Mouse (Mus musculus): ENCODE data around the gene Gpm6a. TPM values are rescaled to one million over a fixed set of nuclear protein-coding genes. Genes with fewer than 3 reads are reported as not detected.

Gpm6a gene
- polyA plus RNA-seq, 2 experiments = 2.3 to 3.3 TPM

DNA sequence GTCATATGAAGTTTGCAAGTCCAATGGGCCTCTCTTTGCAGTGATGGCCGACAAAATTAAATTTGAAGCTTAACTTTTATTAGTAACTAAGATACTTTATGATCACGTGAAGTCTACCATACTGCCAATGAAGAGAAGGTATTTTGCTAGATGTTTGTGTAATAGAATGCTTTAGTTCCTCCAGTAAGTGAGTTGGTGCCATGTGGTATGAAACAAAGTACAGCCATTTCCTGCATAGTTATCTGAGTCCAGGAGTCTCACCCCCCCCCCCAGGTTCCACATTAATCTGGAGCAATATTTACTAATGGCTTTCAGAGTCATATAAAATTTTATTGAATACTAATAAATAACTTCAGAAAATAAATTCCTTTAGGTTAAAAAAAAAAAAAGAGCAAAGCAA lies 73.7 kb downstream of the Gpm6a start:
- H3K36me3 ChIP-seq (ENCODE audit: control insufficient read depth, insufficient read depth, low read length) = no peaks in the 10 kb centered on the region
- H3K4me1 ChIP-seq (ENCODE audit: control insufficient read depth, insufficient read depth, low read length) = no peaks in the 10 kb centered on the region
- 0 out of 2 replicates have a peak, but pooled peaks have one; percentile 41 for ATAC-seq (ENCODE audit: low FRiP score, low read depth)
- no peak overlapping the region for H3K9ac ChIP-seq (ENCODE audit: low read depth, low read length, severe bottlenecking)
- no peaks in the 10 kb centered on the region for H3K27me3 ChIP-seq (ENCODE audit: control insufficient read depth, insufficient read depth, low read length)
- H3K4me3 ChIP-seq (replicated peaks; ENCODE audit: low read length) = no peak overlapping the region
- WGBS = 41% methylated on average over 2 of the region's 2 CpGs
- DNase-seq (ENCODE audit: low spot score) = no peak
- no peak overlapping the region for H3K27ac ChIP-seq (replicated peaks; ENCODE audit: low read depth, low read length)
- H3K9me3 ChIP-seq (ENCODE audit: control insufficient read depth, low read length) = no peaks in the 10 kb centered on the region
- H3K4me2 ChIP-seq (replicated peaks; ENCODE audit: low read depth, low read length, severe bottlenecking) = no peak overlapping the region
- no peak for TF ChIP-seq POLR2A (IDR thresholded peaks at IDR 0.05; ENCODE audit: borderline replicate concordance, extremely low read depth, insufficient read depth, insufficient read length)

DNA sequence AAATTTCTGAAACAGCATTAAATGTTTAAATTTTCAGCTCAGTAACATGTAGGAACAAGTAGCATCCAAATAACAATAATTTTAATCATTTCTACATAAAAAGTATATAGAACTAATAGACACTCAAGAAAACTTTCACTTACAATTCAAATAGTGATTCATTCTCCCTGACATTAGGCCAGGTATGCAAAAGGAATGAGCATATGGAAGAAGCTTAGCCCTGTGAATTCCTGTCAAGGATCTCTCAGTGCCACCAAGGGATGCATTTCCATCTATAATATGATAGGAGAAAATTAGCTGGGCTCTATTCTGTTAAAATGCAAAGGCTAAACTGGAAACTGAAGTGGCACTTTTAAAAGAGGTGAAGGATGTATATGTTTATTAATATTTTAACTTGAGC lies 76.5 kb downstream of the Gpm6a start:
- no peaks in the 10 kb centered on the region for H3K27me3 ChIP-seq (ENCODE audit: control insufficient read depth, insufficient read depth, low read length)
- DNase-seq (ENCODE audit: low spot score) (no peak), ATAC-seq (ENCODE audit: low FRiP score, low read depth) (no peak)
- no peak for TF ChIP-seq POLR2A (IDR thresholded peaks at IDR 0.05; ENCODE audit: borderline replicate concordance, extremely low read depth, insufficient read depth, insufficient read length)
- no peak overlapping the region for H3K27ac ChIP-seq (replicated peaks; ENCODE audit: low read depth, low read length)
- no peak overlapping the region for H3K4me3 ChIP-seq (replicated peaks; ENCODE audit: low read length)
- no peak overlapping the region for H3K9ac ChIP-seq (ENCODE audit: low read depth, low read length, severe bottlenecking)
- no peaks in the 10 kb centered on the region for H3K9me3 ChIP-seq (ENCODE audit: control insufficient read depth, low read length)
- no peaks in the 10 kb centered on the region for H3K4me1 ChIP-seq (ENCODE audit: control insufficient read depth, insufficient read depth, low read length)
- no peaks in the 10 kb centered on the region for H3K36me3 ChIP-seq (ENCODE audit: control insufficient read depth, insufficient read depth, low read length)
- H3K4me2 ChIP-seq (replicated peaks; ENCODE audit: low read depth, low read length, severe bottlenecking) = no peak overlapping the region

DNA sequence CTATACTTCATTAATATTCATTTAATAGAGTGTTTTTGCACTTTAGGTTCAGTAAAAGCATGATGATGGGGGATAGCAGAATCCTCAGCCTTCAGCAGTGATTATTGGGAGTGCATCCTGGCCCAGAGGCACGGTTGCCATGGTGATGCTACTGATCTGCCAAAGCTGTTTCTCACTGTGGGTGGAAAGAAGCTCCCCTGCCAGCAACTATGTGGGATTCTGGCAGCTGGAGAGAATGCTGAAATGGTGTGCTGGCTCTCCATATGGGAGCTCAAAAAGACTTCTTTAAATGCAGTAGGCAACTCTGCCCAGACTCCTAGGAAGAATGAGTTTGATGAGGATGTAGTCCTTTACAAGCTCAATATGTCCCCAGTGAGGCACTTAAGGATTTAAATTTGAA lies 79.7 kb downstream of the Gpm6a start:
- H3K27me3 ChIP-seq (ENCODE audit: control insufficient read depth, insufficient read depth, low read length) = no peaks in the 10 kb centered on the region
- no peak overlapping the region for H3K4me2 ChIP-seq (replicated peaks; ENCODE audit: low read depth, low read length, severe bottlenecking)
- WGBS = 13% methylated on average over 1 of the region's 1 CpGs
- DNase-seq (ENCODE audit: low spot score) (peak; percentile 23), ATAC-seq (ENCODE audit: low FRiP score, low read depth) (no peak)
- TF ChIP-seq POLR2A (IDR thresholded peaks at IDR 0.05; ENCODE audit: borderline replicate concordance, extremely low read depth, insufficient read depth, insufficient read length) = no peak
- no peaks in the 10 kb centered on the region for H3K9me3 ChIP-seq (ENCODE audit: control insufficient read depth, low read length)
- no peaks in the 10 kb centered on the region for H3K4me1 ChIP-seq (ENCODE audit: control insufficient read depth, insufficient read depth, low read length)
- no peaks in the 10 kb centered on the region for H3K36me3 ChIP-seq (ENCODE audit: control insufficient read depth, insufficient read depth, low read length)
- no peak overlapping the region for H3K27ac ChIP-seq (replicated peaks; ENCODE audit: low read depth, low read length)
- no peak overlapping the region for H3K9ac ChIP-seq (ENCODE audit: low read depth, low read length, severe bottlenecking)
- H3K4me3 ChIP-seq (replicated peaks; ENCODE audit: low read length) = no peak overlapping the region

DNA sequence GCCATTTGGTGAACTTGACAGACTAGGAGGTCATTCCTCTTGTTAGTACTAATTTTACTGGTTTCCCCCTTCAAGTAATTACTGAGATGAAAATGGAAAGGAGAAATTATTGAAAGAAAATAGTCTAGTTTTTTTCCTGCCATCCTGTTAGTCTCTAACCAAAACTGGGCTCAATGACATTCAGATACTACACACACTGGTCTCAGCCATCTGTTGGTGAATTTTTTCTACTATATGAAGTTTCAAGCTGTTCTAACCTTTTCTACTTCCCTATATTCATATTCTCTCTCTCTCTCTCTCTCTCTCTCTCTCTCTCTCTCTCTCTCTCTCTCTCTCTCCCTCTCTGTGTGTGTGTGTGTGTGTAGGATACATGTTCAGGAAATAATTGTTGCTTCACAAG lies 80.8 kb downstream of the Gpm6a start:
- ATAC-seq (ENCODE audit: low FRiP score, low read depth) (no peak), DNase-seq (ENCODE audit: low spot score) (no peak)
- H3K4me1 ChIP-seq (ENCODE audit: control insufficient read depth, insufficient read depth, low read length) = no peaks in the 10 kb centered on the region
- H3K4me2 ChIP-seq (replicated peaks; ENCODE audit: low read depth, low read length, severe bottlenecking) = no peak overlapping the region
- no peak overlapping the region for H3K4me3 ChIP-seq (replicated peaks; ENCODE audit: low read length)
- H3K9me3 ChIP-seq (ENCODE audit: control insufficient read depth, low read length) = no peaks in the 10 kb centered on the region
- no peaks in the 10 kb centered on the region for H3K27me3 ChIP-seq (ENCODE audit: control insufficient read depth, insufficient read depth, low read length)
- no peak overlapping the region for H3K27ac ChIP-seq (replicated peaks; ENCODE audit: low read depth, low read length)
- TF ChIP-seq POLR2A (IDR thresholded peaks at IDR 0.05; ENCODE audit: borderline replicate concordance, extremely low read depth, insufficient read depth, insufficient read length) = no peak
- H3K36me3 ChIP-seq (ENCODE audit: control insufficient read depth, insufficient read depth, low read length) = no peaks in the 10 kb centered on the region
- H3K9ac ChIP-seq (ENCODE audit: low read depth, low read length, severe bottlenecking) = no peak overlapping the region

DNA sequence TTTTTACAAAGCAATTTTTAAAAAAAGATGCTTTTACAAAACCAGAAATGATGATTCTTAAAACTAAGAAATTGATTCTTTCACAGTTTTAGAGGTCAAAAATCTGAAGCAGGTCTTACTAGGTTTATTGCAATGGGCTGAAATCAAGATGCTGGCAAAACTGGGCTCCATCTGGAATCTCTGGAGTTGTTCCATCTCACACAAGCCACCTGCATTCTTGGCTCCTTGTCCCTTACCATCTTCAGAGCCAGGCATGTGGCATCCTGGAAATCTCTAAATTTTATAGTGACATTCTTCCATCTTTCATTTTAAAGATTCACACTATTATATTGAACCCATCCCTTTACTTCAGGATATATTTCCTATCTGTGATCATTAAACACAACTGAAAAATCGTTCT lies 88.3 kb downstream of the Gpm6a start:
- H3K4me2 ChIP-seq (replicated peaks; ENCODE audit: low read depth, low read length, severe bottlenecking) = no peak overlapping the region
- 53% methylated on average over 1 of the region's 1 CpGs for WGBS
- ATAC-seq (ENCODE audit: low FRiP score, low read depth) = no peak
- no peak for DNase-seq (ENCODE audit: low spot score)
- H3K4me1 ChIP-seq (ENCODE audit: control insufficient read depth, insufficient read depth, low read length) = no peaks in the 10 kb centered on the region
- no peaks in the 10 kb centered on the region for H3K27me3 ChIP-seq (ENCODE audit: control insufficient read depth, insufficient read depth, low read length)
- no peaks in the 10 kb centered on the region for H3K9me3 ChIP-seq (ENCODE audit: control insufficient read depth, low read length)
- H3K9ac ChIP-seq (ENCODE audit: low read depth, low read length, severe bottlenecking) = no peak overlapping the region
- H3K27ac ChIP-seq (replicated peaks; ENCODE audit: low read depth, low read length) = no peak overlapping the region
- no peak for TF ChIP-seq POLR2A (IDR thresholded peaks at IDR 0.05; ENCODE audit: borderline replicate concordance, extremely low read depth, insufficient read depth, insufficient read length)
- H3K36me3 ChIP-seq (ENCODE audit: control insufficient read depth, insufficient read depth, low read length) = no peaks in the 10 kb centered on the region
- H3K4me3 ChIP-seq (replicated peaks; ENCODE audit: low read length) = no peak overlapping the region

DNA sequence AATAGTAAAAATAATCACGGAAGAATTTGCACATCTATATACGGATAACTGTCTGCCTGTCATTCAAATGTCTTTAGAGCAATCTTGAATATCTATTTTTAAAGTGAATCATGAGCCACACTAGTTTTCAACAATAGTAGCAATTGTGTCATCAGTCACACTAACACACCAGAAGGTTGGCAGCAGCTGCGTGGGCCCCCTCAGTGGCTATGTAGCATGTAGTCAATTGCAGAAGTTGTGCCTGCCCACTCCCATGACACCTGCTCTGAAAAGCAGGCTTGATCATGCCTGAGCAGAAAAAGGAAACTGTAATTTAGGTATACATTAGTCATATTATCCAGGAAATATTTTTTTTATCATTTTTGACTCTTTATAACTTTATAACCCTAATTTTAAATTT lies 93.8 kb downstream of the Gpm6a start:
- H3K4me2 ChIP-seq (replicated peaks; ENCODE audit: low read depth, low read length, severe bottlenecking) = no peak overlapping the region
- no peak for ATAC-seq (ENCODE audit: low FRiP score, low read depth)
- no peak overlapping the region for H3K9ac ChIP-seq (ENCODE audit: low read depth, low read length, severe bottlenecking)
- H3K36me3 ChIP-seq (ENCODE audit: control insufficient read depth, insufficient read depth, low read length) = no peaks in the 10 kb centered on the region
- no peaks in the 10 kb centered on the region for H3K9me3 ChIP-seq (ENCODE audit: control insufficient read depth, low read length)
- WGBS = 85% methylated on average over 3 of the region's 3 CpGs
- no peak overlapping the region for H3K4me3 ChIP-seq (replicated peaks; ENCODE audit: low read length)
- H3K4me1 ChIP-seq (ENCODE audit: control insufficient read depth, insufficient read depth, low read length) = no peaks in the 10 kb centered on the region
- no peak overlapping the region for H3K27ac ChIP-seq (replicated peaks; ENCODE audit: low read depth, low read length)
- DNase-seq (ENCODE audit: low spot score) = no peak
- TF ChIP-seq POLR2A (IDR thresholded peaks at IDR 0.05; ENCODE audit: borderline replicate concordance, extremely low read depth, insufficient read depth, insufficient read length) = no peak
- no peaks in the 10 kb centered on the region for H3K27me3 ChIP-seq (ENCODE audit: control insufficient read depth, insufficient read depth, low read length)
